Mouse (Mus musculus) neural tube, embryonic 10.5 days (tissue): ENCODE data around the gene Gpx4.

ENCODE experiments used
- DNase-seq: peaks from one replicate; pipeline ENCODE4 v3.0.0-alpha.2; 2017; ENCODE audit warnings: low spot score; ENCODE audit errors: extremely low spot score

Gene Gpx4

DNA sequence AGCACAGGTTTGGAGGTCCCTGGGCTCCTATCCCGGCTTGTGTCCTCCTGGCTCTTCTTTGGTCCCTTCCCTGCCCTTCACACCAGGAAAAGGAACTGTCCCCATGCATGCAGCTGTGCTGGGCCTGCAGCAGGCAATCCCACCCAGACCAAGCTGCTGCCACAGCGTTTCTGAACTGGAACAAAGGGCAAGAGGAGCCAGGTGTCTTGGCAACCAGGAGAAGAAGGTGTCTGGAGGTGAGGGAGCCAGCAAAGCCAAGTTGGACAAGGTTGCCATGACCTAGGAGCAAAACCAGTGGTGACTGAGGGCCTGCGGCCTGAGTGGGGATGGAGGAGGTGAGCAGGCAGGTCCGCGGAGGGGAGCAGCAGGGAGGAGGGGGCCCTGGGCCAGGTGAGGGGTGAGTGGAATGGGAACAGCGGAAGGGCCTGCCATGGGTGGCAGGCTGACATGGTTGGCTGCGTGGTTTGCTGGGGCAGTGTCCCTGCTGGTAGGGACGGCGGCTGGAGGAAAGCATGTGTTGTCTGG lies at the start of gene Gpx4:
TSS of gene Gpx4 (plus strand) at position 126 of the 525 bp plus-strand sequence.
- no peak for DNase-seq

DNA sequence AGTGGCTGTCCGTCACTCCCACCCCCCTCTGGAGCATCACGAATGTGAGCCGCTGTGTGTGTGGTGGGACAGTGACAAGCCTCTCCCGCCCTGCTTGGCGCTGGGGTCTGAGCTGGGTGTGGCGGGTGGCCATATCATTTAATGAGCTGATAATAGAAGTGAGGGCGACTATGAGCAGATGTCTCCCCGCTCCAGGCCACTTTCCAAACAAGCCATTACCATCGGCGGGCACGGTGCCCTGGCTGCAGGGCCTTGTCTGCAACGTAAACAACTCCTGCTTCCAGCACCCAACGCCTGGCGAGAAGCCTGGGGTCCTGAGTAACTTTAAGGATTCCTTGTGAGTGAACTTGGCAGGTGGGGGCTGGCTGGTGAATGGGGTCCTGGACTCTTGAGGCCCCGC lies 49.1 kb upstream of the Gpx4 start:
- no peak for DNase-seq

DNA sequence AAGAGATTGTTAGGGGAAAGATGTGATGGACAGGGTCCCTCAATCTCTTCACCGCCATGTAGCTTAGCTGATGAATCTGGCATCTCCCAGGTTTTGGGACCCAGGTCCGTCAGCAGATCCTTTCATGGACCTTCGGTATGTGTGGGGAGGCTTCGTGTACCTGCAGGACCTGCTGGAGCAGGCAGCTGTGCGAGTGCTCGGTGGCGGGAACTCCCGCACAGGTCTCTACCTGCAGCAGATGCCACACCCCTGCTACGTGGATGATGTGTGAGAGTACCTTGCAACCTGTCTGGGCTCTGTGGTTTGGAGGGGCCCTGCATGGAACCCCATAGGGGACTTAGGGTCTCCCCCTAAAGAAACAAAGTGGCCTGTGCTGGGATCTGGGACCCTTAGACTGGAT lies 45.0 kb upstream of the Gpx4 start:
- no peak for DNase-seq

DNA sequence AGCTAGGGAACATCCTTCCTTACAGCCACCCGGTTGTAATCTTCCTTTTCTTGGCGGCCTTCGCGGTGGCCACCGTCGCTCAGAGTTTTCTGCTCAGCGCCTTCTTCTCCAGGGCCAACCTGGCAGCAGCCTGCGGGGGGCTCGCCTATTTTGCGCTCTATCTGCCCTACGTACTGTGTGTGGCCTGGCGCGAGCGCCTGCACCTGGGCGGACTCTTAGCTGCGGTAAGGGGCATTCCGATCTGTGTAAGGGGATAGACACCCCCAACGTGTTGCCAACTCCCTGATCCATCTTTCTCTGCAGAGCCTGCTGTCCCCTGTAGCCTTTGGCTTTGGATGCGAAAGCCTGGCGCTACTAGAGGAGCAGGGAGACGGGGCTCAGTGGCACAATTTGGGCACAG lies 44.1 kb upstream of the Gpx4 start:
- no peak for DNase-seq

DNA sequence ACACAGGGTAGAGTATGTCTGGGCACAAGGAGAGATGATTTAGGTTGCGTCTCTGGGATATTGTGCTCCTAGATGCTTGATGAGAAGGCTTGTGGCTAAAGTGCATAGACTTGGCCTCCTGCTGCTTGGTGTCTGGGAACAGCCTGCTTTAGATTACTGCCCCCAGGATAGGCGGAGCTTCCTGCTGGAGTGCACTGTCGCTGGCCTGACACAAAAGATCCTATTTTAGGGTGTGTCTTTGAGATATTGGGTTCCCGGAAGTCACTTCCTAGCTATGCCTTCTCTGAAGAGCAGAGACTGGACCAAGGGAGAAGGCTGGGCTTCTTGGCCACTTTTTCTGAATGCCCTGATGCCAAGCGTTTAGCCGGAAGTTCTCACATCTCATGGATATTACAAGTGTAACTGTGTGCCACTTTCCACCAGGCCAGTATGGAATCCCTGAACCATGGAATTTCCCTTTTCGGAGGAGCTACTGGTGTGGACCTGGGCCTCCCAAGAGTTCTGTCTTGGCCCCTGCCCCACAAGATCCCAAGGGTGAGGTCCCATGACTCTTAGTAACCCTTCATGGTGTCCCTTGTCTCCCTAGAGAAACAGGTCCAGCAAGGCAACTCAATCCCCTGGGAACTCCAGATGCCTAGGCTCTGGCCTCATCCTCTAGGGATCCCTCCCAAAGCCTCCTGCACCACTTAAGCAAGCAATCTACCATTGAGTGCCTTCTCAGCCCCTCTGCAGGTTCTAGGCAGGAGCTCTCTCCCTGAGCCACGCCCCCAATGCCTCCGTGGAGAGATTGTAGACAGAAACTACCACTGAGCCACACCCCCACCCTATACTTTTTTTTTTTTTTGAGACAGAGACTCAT lies 43.4 kb upstream of the Gpx4 start:
- no peak for DNase-seq

DNA sequence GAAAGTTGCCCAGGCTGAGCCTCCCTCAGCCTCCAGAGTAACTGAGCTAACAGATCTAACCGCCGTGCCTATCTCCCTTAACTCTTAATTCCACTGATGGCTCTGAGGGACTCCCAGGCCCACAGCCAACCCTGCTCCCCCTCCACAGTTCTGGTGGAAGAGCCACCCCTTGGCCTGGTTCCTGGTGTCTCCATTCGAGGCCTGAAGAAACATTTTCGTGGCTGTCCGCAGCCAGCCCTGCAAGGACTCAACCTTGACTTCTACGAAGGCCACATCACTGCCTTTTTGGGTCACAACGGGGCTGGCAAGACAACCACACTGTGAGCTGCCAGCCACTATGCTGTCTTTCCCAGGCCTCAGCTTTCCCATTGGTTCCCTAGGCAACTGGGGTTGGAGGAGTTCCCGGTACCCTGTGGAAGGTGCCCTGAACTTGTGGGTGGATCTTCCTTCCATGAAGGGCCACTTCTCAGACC lies 42.7 kb upstream of the Gpx4 start:
- DNase-seq, result no peak

DNA sequence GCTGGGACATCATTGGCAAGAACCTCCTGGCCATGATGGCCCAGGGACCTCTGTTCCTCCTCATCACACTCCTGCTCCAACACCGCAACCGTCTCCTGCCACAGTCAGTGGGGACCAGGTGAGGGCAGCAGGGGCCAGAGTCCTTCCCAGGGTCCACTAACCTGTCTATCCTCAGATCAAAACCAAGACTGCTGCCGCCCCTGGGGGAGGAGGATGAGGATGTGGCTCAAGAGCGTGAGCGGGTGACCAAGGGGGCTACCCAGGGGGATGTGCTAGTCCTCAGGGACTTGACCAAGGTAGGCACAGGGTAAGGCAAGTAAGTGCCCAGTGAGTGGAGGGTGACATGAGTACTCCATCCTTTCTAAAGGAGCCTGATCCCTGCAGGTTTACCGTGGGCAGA lies 35.2 kb upstream of the Gpx4 start:
- DNase-seq, result no peak

DNA sequence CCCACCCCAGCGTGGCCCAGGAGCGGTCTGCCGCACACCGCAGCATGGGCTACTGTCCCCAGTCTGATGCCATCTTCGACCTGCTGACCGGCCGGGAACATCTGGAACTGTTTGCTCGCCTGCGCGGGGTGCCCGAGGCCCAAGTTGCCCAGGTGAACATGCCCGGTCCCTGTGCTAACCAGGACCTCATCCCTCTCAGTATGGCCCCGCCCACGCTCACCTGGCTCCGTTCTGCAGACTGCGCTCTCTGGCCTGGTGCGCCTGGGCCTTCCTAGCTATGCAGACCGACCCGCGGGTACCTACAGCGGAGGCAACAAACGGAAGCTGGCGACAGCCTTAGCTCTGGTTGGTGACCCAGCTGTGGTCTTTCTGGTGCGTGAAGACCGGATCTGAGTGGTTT lies 33.4 kb upstream of the Gpx4 start:
- DNase-seq, result no peak

DNA sequence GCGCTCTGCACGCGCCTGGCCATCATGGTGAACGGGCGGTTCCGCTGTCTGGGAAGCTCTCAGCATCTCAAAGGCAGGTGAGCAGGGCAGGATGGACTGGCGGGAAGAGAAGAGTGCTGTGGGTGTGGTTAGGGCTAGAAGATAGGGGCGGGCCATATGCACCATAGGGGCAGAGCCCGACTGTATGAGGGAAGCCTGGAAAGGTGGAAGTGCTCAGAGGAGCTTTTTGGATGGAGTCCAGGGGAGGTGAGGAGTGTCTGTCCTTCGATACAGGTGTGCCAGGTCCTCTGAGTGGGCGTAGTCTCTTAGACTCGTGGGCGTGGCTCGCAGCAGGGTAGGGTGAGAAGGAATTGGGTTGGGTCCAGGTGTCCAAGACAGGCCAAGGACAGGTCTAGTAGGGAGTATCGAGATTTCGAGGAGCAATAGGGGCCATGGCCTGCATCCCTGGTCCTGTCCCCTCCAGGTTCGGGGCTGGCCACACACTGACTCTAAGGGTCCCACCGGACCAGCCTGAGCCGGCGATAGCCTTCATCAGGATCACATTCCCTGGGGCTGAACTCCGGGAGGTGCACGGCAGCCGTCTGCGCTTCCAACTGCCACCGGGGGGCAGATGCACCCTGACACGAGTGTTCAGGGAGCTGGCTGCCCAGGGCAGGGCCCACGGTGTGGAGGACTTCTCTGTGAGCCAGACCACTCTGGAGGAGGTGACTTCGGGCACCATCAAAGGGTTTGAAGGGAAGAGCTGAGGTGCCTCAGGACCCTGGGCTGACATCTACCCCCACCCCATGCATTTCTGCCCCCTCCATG lies 32.3 kb upstream of the Gpx4 start:
- no peak for DNase-seq

DNA sequence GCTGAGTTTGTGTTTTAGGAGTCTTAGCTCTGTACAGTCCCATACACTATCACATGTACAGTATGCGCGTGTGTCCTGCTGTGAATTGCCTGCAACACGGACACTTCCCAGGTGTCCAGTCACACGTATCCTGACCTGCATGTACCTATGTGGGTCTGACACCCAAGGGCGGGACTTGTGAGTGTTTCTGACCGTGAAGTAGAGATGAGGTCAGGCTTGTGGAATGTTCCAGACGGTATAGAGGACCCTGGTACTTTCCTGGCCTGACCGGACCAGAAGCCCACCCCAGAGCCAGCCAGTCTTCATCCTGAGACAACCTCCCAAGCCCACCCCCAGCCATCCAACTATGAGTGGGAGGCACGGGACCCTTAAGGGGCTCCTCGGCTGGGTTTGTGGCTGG lies 31.4 kb upstream of the Gpx4 start:
- DNase-seq, result no peak

DNA sequence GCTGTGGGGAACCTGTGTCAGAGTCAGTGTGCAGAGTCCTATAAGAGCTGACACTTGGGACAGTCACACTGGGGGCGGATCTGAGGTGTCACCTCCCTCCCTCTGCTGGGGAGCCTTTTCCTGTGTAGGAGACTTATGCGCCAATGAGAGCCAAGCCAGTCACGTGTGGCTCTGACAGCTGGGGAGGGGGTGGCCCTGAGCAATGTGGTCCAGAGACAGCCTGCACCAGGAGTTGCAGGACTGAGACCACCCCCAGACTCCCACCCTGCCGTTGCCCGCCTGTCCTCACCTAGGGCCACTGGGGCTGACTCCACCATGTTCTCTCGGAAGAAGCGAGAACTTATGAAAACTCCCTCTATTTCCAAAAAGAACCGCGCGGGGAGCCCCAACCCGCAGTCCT lies 30.5 kb upstream of the Gpx4 start, which contains the start of gene Arhgap45:
TSS of gene Arhgap45 (plus strand) at position 143 of the 400 bp plus-strand sequence.
- no peak for DNase-seq

DNA sequence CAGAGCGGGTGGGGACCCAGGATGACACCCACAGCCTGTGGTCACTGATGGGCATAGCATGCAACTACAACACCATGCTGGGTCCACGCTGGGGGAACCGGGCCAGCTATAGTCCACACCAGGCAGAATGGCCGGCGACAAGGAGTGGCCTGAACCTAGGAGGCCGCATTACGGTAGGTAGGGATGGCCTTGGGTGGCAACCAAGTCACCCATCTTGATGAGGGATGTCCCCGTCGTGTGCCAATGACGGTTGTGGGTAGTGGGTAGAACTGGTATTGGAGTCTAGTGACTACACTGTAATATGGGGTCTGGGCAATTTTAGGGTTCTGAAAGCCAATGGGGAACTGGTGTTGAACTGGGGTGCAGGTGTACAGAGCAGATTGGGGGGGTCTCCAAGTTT lies 30.0 kb upstream of the Gpx4 start:
- no peak for DNase-seq

DNA sequence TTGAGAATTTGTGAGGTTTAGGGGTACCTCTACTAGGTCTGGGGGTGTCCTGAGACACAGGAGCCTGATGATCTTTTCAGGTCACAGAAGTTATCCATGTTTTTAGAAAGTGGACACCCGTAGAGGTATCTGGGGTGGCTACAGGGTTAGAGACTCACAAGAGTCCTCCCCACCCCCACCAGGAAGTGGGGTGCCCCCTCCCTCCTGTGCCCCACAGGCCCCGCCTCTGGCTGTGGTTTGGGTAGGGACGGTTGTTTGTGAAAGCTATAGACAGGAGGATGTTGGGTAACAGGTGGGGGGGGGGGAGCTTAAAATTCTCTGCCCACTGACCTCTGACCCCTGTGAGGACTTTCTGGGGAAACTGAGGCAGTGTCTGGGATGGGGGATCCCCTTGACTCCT lies 29.6 kb upstream of the Gpx4 start:
- no peak for DNase-seq

DNA sequence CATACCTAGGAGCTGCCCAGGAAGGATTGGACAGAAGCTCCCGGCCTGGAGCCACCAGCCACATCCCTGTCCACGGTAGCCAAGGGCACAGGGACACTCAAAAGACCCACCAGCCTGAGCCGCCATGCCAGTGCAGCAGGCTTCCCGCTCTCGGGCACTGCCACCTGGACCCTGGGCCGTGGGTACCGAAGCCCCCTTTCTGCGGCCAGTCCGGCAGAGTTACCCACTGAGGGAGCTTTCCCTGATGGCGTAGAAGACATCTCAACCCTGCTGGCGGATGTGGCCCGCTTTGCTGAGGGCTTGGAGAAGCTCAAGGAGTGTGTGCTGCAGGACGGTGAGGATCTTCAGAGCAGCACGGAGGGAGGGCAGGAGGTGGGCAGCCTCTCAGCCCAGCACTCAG lies 29.2 kb upstream of the Gpx4 start:
- DNase-seq, result no peak

DNA sequence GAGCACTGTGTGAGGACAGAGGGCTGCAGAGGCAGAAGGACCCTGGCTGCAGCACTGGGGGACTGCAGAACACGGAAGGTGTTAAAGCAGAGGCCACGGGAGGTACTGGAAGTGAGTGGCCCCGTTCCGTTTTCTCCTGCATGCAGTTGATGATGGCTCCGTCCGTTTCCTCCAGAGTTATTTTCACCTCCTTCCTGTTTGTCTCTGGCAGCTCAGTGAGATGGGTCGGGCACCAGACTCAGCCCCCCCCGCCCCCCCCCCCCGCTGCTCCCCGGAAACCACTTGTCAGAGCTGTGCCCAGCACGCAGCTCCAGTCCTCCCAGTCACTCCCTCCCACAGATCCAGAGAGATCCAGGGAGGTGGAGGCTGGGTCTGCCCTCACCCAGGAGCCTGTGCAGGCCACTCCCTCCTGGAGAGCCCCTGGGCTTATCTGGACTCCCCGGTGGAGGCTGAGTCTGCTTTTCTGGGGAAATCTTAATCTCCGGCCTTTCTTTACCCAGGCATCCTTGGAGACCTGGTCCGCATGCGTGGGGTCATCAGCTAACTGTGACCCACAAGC lies 28.1 kb upstream of the Gpx4 start:
- peak; percentile 53 for DNase-seq

DNA sequence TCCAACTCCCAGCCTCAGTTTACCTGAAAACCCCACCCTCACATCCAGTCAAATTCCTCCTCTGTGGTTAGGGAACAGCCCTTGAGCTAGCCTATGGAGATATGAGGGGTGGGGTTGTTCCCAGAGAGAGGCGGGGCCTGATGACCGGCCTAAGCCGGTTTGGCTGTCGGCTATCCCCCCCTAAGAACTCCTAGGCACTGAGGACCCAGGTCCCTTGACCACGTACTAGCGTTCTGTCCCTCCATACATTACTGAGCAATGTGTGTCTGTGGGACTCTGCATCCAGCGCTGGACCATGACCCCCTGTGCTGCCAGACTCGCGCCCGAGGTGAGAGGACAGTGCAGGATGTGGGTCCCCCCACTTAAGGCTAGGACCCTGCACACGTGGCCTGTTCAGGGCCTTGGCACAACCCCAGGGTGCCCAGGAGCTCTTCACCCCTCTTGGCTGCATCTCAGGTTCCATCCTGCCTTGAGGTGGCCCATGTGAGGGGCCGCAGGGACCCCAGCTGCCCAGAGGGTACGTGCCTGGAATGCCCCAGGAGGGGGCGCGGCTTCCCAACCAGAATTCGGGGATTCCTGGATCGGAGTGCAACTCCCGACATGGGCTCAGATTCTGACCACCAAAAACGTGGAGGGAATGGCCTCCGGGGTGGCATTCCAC lies 27.4 kb upstream of the Gpx4 start:
- DNase-seq, result peak; percentile 62

DNA sequence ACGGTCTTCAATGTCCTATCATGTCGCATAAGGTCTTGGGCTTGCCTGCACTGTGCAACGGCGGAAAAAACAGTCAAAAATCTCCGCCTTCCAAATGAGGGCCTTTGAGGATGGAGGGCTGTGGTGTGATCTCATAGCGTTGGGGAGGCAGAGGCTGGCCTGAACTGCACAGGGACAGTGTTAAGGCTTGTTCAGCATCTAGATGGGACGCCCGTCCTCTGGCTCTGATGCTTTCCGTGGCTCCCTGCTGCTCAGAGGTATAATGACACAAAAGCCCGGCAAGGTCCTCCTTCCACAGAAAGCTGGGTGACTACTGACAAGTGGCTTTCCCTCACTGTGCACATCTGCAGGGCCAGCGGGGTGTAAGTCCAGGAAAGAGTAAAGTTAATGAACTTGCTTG lies 26.8 kb upstream of the Gpx4 start:
- no peak for DNase-seq

DNA sequence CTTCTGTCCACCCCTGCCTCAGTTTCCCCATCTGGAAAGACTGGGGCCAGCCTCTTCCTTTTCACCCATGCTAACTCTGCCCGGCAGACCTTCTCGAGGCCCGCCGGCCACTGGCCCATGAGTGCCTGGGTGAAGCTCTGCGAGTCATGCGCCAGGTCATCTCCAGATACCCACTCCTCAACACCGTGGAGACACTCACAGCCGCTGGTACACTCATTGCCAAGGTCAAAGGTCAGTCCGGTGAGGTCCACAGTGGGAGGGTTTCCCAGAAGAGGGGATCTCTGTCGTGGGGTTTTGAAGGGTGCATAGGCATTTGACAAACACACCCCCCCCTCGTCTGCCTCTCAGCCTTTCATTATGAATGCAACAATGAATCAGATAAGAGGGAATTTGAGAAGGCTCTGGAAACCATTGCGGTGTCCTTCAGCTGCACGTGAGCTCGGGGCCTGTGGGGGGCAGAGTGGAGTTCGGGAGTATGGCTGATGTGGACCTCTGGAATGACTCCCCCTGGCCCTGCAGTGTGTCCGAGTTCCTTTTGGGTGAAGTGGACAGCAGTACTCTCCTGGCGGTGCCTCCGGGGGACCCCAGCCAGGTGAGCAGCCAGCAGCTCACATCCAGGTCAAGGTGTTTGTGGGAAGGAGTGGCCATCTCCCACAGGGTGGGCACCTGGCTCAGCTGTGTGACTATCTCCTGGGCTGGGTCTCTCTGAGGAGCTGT lies 26.2 kb upstream of the Gpx4 start:
- no peak for DNase-seq

DNA sequence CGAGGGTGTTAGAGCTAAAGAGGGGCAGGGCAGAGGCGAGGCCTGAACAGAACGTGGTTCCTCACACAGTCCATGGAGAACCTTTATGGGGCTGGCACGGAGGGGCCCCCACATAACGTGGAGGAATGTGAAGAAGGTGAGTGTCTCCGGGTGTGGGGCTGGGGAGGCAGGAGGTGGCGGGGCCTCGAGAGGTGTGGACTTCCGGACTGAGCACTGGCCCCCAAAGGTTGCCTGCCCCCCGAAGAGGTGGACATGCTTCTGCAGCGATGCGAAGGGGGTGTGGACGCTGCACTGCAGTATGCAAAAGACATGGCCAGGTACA lies 25.7 kb upstream of the Gpx4 start:
- no peak for DNase-seq

DNA sequence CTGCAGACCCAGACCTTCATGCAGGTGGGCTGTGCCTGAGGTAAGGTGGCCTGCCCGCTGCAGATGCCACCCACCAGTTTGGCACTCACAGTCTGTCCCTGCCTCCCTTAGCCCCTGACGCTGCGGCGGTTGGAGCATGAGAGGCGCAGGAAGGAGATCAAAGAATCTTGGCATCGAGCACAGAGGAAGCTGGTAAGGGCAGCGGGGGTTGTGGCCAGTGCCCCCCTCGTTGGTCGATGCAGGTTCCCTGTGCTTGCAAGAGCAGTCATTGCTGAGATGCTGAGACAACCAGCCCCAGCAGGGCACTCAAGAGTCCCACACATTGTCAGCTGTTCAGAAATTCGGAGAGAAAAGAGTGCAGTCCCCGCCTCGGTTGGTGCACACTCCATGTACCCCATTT lies 24.8 kb upstream of the Gpx4 start:
- no peak for DNase-seq

DNA sequence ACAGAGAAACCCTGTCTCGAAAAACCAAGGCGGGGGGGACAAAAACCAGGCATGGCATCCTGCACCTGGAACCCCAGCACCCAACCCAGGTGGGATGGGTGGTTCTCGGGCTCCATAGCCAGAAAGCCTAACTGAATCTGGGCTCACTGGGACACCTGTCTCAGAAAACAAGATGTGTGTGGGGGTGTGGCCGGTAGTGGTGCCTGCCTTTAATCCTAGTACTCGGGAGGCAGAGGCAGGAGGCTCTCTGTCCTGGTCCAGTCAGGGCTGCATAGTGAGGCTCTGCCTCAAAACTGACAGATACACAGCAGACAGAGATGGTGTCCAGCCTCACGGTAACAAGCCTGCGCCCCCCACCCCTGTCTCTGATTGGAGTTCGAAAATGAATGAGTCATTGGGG lies 24.2 kb upstream of the Gpx4 start:
- no peak for DNase-seq
